Mouse (Mus musculus) stomach, embryonic 14.5 days (tissue): ENCODE measurements around the gene Hoxc10. TPM values are rescaled to one million over a fixed set of nuclear protein-coding genes. Genes with fewer than 3 reads are reported as not detected.
A peak's percentile ranks its signal among the peaks of the same experiment; 100 is the strongest.

ENCODE experiments used
- ATAC-seq: fragments of 200-750 bp; cut with Nextera tagmentation; 2 replicates; pipeline ENCODE4 v1.8.0; 2017; ENCODE audit warnings: low read depth, moderate TSS enrichment; ENCODE audit not compliant: insufficient number of reproducible peaks, insufficient read depth, low FRiP score
- H3K27ac ChIP-seq: fragments of 300-500 bp; sonication (generic); 2 replicates; pipeline ENCODE4 v1.5.1; 2014; ENCODE audit warnings: mild to moderate bottlenecking, low read length, moderate library complexity, mixed read lengths
- H3K27me3 ChIP-seq: fragments of 300-500 bp; sonication (generic); 2 replicates; pipeline ENCODE4 v1.6.1; 2014; ENCODE audit warnings: low read length, control low read depth, mixed read lengths; ENCODE audit not compliant: control insufficient read depth, insufficient read depth
- H3K36me3 ChIP-seq: fragments of 300-500 bp; sonication (generic); 2 replicates; pipeline ENCODE4 v1.6.1; 2014; ENCODE audit warnings: mild to moderate bottlenecking, control low read depth, low read length, moderate library complexity, mixed read lengths; ENCODE audit not compliant: control insufficient read depth, insufficient read depth
- H3K4me1 ChIP-seq: fragments of 300-500 bp; sonication (generic); 2 replicates; pipeline ENCODE4 v1.6.1; 2014; ENCODE audit warnings: low read length, control low read depth, mixed read lengths; ENCODE audit not compliant: control insufficient read depth, insufficient read depth
- H3K4me2 ChIP-seq: fragments of 300-500 bp; sonication (generic); replicated peaks from 2 replicates; pipeline ENCODE4 v1.6.1; 2014; ENCODE audit warnings: low read depth, low read length, control low read depth
- H3K4me3 ChIP-seq: fragments of 300-500 bp; sonication (generic); 2 replicates; pipeline ENCODE4 v1.5.1; 2014; ENCODE audit warnings: low read depth, low read length, control low read depth
- H3K9ac ChIP-seq: fragments of 300-500 bp; sonication (generic); replicated peaks from 2 replicates; pipeline ENCODE4 v1.6.1; 2014; ENCODE audit warnings: low read depth, mild to moderate bottlenecking, control low read depth, low read length, moderate library complexity, mixed read lengths
- H3K9me3 ChIP-seq: fragments of 300-500 bp; sonication (generic); 2 replicates; pipeline ENCODE4 v1.6.1; 2016; ENCODE audit warnings: low read depth, low read length, control low read depth; ENCODE audit not compliant: control insufficient read depth
- whole genome bisulfite sequencing: fragments of 180-500 bp; shearing (Covaris S2); extraction: QIAGEN DNeasy Blood & Tissue Kit; methylation state at CpG from one replicate; pipeline ENCODE4 v1.1.7; 2014; 5-methylcytosine and 5-hydroxymethylcytosine counted together
- polyA plus RNA-seq: library from polyadenylated mRNA; unstranded; fragments of >200 nt; fragmentation: Nextera tagmentation; extraction: Ambion mirVana; gene quantifications from 2 replicates; pipeline ENCODE4 v1.2.1, GENCODE M21; 2014

Hoxc10 gene
- polyA plus RNA-seq, result not detected in 2 replicates

DNA sequence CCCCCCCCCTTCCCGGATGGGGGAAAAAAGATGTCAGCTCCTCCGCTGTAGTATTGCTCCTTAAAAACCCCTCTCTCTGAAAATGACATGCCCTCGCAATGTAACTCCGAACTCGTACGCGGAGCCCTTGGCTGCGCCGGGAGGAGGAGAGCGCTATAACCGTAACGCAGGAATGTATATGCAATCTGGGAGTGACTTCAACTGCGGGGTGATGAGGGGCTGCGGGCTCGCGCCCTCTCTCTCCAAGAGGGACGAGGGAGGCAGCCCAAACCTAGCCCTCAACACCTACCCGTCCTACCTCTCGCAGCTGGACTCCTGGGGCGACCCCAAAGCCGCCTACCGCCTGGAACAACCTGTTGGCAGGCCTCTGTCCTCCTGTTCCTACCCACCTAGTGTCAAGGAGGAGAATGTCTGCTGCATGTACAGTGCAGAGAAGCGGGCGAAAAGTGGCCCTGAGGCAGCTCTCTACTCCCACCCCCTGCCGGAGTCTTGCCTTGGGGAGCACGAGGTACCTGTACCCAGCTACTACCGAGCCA lies at the start of gene Hoxc10:
Gene Hoxc10, plus strand, starts transcription at position 21 of the 536 bp plus-strand sequence.
- no peak within 1 kb of the TSS for H3K9ac ChIP-seq
- peak within 1 kb of the TSS; percentile 1; the same call in 1 of the 2 replicates for H3K4me2 ChIP-seq
- 2% methylated on average over 27 of the region's 27 CpGs for whole genome bisulfite sequencing
- H3K4me1 ChIP-seq, result no peaks in the 10 kb centered on the region; the same call in 1 of the 2 replicates
- ATAC-seq, result peak; percentile 30; the same call in 1 of the 2 replicates
- no peaks in the 10 kb centered on the region for H3K36me3 ChIP-seq
- H3K9me3 ChIP-seq, result no peaks in the 10 kb centered on the region
- H3K4me3 ChIP-seq, result no peak within 1 kb of the TSS
- H3K27ac ChIP-seq, result no peak within 1 kb of the TSS
- peaks cover 84% of the 10 kb centered on the region for H3K27me3 ChIP-seq

DNA sequence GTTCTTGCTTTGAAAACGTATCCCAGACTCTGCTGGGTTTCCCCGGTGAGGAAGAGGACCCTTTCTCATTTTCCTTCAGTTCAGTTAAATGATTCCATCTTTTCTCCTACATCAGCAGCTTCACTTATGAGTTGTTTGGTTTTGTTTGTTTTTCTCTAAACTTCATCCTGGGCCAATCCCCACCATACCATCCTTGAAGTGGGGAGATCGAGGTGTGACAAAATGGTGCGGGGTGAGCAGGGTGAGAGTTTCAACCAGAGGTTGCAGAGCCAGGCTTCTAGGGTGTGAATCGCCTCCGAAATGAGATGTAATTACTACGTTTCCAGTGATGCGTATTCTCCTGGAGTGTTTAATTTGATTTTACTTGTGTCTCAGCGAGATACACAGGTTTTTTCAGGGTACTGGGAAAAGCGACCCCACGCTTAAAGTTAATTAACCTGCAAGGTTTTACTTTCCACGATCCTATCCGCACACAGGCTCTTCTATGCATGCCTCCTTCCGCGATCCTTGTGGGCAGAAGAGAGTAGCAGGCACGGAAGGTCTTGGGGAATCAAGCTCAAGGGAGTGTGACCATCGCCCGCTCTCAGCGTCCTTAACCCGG lies 48.5 kb upstream of the Hoxc10 start:
- no peak for ATAC-seq
- 0 out of 2 replicates have a peak, but pooled peaks cover 6% of the 10 kb centered on the region for H3K4me1 ChIP-seq
- WGBS, result 2% methylated on average over 20 of the region's 20 CpGs
- H3K9ac ChIP-seq, result no peak overlapping the region
- no peak overlapping the region for H3K4me2 ChIP-seq
- peaks cover 86% of the 10 kb centered on the region for H3K27me3 ChIP-seq
- no peaks in the 10 kb centered on the region for H3K36me3 ChIP-seq
- H3K4me3 ChIP-seq, result no peak overlapping the region
- H3K9me3 ChIP-seq, result no peaks in the 10 kb centered on the region
- no peak overlapping the region for H3K27ac ChIP-seq

DNA sequence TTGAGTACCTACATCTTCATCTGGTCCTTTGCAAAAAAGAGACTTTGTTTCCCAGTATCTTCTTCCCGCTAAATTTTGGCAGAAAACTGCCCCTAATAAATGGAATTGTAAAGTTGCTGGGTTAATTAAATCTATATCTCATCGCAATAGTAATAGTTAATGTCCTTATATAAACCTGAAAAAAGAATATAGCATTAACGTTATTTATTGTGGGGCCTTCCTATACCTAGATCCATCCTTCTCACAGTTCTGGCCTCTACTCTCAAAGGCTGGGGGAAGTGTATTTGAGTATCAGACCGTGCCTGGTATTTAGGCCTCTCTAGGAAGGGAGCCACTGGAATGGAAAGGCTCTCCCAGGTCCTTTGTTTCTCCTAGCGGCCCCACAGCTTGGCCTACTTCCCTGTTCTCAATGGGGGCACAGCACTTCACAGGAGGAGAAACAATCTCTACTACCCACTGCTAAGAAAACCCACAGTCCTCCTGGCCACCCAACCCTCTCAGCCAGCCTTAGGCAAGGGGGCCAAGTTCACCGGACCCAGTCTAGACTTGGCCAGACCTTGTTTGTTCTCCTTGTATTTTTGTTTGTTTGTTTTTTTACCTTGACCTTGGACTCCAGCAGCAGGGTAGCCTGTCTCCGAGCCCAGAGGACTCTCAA lies 47.9 kb upstream of the Hoxc10 start:
- 2% methylated on average over 7 of the region's 7 CpGs for WGBS

DNA sequence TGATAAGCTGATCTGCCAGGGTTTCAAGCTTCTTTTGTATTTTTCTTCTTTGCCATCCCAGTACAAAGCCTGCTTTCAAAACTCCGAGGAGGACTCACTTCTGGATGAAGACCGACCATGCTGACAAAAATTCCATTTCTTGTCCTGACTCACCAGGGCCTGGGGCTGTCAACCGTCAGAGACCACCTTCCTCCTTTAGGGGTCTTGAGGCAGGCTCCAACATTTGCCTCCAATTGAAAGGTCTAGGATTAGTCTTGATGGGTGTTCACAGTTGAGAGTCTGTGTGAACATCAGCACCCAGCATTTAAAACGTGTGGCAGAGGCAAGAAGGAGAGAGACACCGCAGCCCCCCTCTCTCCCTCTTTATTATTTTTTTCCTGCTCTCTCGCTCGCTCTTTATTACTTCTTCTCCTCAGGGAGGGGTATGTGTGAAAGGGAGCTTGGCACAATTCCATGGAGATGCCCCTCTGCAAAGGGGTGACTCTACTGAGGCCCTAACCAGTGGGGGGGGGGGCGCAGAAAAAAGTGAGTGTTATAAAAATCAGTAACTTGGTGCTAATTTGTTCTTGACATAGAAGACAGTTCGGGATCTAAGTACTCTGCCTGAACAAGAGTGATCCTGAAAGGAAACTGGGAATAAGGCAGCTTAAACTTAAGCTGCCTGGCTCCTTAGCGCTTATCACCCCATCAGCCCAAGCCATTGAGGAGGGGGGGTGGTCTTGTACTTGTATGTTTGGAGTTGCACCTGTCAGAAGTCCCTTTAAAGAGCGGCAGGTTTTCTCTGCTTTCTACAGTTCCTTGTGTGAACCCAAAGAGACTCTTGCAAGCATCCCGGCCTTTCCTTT lies 47.0 kb upstream of the Hoxc10 start:
- H3K4me1 ChIP-seq, result 0 out of 2 replicates have a peak, but pooled peaks cover 6% of the 10 kb centered on the region
- WGBS, result 5% methylated on average over 12 of the region's 12 CpGs
- no peak overlapping the region for H3K27ac ChIP-seq
- no peak overlapping the region for H3K4me2 ChIP-seq
- H3K4me3 ChIP-seq, result no peak overlapping the region
- no peaks in the 10 kb centered on the region for H3K36me3 ChIP-seq
- peaks cover 88% of the 10 kb centered on the region for H3K27me3 ChIP-seq
- no peaks in the 10 kb centered on the region for H3K9me3 ChIP-seq
- no peak for ATAC-seq
- no peak overlapping the region for H3K9ac ChIP-seq

More for the DNA sequence above, 47.9 kb upstream of the Hoxc10 start:
- Histone ChIP-seq H3K4me3 (no peak overlapping the region), H3K4me1 (0 out of 2 replicates have a peak, but pooled peaks cover 6% of the 10 kb centered on the region), H3K4me2 (no peak overlapping the region), H3K9me3 (no peaks in the 10 kb centered on the region), H3K9ac (no peak overlapping the region), H3K27ac (no peak overlapping the region), H3K36me3 (no peaks in the 10 kb centered on the region), H3K27me3 (peaks cover 87% of the 10 kb centered on the region)
- ATAC-seq, result no peak

DNA sequence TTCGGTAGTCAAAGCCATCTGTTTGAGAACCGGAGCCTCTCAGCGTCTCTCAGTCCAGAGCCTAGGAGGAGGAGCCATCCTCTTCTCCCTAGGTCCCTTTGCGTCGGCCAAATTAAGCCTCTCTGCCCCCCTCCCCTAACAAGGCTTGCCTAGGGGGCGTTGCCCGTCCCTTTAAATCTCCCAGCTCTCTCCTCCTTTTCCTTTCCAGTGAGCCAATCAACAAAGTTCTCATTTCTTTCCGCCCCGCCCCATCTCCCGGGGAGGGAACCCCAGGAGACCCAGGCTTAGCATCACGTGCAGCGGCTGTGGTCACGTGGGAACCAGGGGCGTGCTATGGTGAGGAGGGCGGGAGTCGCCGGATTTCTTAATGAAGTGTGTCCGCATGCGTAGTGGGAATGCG lies 46.0 kb upstream of the Hoxc10 start:
- under 1% methylated on average over 20 of the region's 20 CpGs for WGBS
- Histone ChIP-seq H3K27ac (no peak overlapping the region), H3K9me3 (no peaks in the 10 kb centered on the region), H3K9ac (no peak overlapping the region), H3K4me2 (peak overlapping the region; percentile 16; the same call in 1 of the 2 replicates), H3K27me3 (peaks cover 91% of the 10 kb centered on the region), H3K36me3 (no peaks in the 10 kb centered on the region), H3K4me3 (peak overlapping the region; percentile 12; the same call in 1 of the 2 replicates), H3K4me1 (0 out of 2 replicates have a peak, but pooled peaks cover 6% of the 10 kb centered on the region)
- peak; percentile 82 for ATAC-seq

DNA sequence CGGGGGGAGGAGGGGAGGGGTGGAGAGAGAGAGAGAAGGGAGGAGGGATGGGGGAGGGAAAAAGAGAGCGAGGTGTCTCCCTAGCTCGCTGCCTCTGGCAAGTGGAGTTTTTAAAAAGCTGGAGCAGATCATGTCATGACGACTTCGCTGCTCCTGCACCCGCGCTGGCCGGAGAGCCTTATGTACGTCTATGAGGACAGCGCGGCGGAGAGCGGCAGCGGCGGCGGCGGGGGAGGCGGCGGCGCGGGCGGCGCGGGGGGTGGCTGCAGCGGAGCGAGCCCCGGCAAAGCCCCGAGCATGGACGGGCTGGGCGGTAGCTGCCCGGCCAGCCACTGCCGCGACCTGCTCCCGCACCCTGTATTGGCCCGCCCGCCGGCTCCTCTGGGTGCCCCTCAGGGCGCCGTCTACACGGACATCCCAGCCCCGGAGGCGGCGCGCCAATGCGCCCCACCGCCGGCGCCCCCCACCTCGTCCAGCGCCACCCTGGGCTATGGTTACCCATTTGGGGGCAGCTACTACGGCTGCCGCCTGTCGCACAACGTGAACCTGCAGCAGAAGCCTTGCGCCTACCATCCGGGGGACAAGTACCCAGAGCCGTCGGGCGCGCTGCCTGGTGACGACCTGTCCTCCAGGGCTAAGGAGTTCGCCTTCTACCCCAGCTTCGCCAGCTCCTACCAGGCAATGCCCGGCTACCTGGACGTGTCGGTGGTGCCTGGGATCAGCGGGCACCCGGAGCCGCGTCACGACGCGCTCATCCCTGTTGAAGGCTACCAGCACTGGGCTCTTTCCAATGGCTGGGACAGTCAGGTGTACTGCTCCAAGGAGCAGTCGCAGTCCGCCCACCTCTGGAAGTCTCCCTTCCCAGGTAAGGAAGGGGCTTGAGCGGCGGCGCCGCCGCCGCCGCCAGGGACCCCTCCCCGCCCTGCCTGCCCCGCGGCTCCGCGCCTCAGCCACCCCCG lies 45.3 kb upstream of the Hoxc10 start, which contains the start of gene Hoxc13:
Gene Hoxc13, plus strand, starts transcription at position 51 of the 959 bp plus-strand sequence.
- H3K9ac ChIP-seq, result no peak within 1 kb of the TSS
- 1% methylated on average over 69 of the region's 88 CpGs for WGBS
- peak; percentile 49; the same call in 1 of the 2 replicates for ATAC-seq

DNA sequence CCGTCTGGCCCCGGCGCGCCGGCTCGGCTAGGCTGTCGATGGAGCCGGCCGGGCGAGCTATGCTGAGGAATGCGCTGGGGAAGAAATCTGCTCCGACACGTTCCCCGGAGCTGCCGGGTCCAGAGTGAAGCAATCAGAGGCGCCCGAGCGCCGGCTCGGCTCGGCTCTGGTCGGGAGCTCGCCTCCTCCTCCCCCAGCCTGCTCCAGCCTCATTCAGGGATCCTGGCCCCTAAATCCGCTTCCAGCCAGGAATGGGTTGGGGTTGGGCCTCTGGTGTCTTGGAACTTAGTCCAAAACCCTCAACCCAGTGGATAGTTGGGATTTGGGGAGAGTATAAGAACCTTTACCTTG lies 44.6 kb upstream of the Hoxc10 start:
- H3K27ac ChIP-seq, result no peak overlapping the region
- H3K27me3 ChIP-seq, result peaks cover 91% of the 10 kb centered on the region
- WGBS, result under 1% methylated on average over 24 of the region's 24 CpGs
- H3K4me1 ChIP-seq, result 0 out of 2 replicates have a peak, but pooled peaks cover 6% of the 10 kb centered on the region
- no peak overlapping the region for H3K4me2 ChIP-seq
- no peaks in the 10 kb centered on the region for H3K9me3 ChIP-seq
- ATAC-seq, result no peak; the same call in 1 of the 2 replicates
- H3K36me3 ChIP-seq, result no peaks in the 10 kb centered on the region
- no peak overlapping the region for H3K9ac ChIP-seq
- no peak overlapping the region for H3K4me3 ChIP-seq

More for the DNA sequence above, 45.3 kb upstream of the Hoxc10 start, which contains the start of gene Hoxc13:
- no peaks in the 10 kb centered on the region for H3K36me3 ChIP-seq
- H3K27ac ChIP-seq, result no peak within 1 kb of the TSS
- no peaks in the 10 kb centered on the region for H3K9me3 ChIP-seq
- H3K4me3 ChIP-seq, result peak within 1 kb of the TSS; percentile 12
- 0 out of 2 replicates have a peak, but pooled peaks cover 6% of the 10 kb centered on the region for H3K4me1 ChIP-seq
- peaks cover 91% of the 10 kb centered on the region for H3K27me3 ChIP-seq
- H3K4me2 ChIP-seq, result peak within 1 kb of the TSS; percentile 16; the same call in 1 of the 2 replicates
